Mouse (Mus musculus): ENCODE data around the gene Pear1.

Gene Pear1

DNA sequence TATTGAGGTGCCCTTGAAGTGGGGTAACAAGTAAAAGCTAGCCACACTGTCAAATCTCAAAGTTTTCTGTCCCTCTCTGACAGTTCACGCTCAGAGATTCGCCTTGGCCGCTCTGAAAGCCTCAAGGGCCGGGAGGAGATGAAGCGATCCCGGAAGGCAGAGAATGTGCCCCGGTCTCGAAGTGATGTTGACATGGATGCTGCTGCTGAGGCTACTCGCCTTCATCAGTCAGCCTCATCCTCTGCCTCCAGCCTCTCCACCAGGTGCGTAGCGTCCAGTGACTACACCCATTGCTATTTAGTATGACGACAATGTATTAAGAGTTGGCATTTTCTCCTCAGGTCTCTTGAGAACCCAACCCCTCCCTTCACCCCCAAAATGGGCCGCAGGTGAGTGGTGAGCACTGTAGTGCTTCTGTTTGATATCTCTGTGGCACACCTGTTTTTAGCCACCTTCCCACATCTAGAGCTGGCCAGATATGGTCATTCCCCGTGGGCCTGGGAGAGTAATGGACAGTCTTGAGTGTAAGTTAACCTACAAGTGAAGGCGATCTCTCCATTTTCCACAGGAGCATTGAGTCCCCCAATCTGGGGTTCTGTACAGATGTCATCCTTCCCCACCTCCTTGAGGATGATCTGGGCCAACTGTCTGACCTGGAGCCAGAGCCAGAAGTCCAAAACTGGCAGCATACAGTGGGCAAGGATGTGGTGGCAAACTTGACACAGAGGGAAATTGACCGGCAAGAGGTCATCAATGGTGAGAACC is 98.5 kb downstream of the Pear1 start:
- DNase-seq = no peak

DNA sequence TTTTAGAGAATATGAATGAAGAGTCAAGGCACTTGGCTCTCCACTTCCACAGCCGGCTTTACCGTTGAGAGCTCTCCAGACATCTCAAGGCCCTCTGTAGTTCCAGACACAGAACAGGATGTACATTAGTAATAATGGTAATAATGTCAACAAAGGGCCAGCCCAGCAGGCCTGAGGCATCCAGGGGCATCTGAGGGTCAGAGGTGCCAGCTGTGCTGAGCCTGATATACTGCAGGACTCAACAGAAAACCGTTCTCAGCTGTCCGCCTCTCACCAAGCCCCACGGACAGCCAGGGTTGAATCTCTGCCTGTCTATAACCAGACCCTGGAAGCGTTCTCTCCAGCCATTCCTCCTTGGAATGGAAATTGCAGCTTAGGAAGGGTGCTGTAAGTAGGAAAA is 99.5 kb downstream of the Pear1 start:
- no peak for DNase-seq

DNA sequence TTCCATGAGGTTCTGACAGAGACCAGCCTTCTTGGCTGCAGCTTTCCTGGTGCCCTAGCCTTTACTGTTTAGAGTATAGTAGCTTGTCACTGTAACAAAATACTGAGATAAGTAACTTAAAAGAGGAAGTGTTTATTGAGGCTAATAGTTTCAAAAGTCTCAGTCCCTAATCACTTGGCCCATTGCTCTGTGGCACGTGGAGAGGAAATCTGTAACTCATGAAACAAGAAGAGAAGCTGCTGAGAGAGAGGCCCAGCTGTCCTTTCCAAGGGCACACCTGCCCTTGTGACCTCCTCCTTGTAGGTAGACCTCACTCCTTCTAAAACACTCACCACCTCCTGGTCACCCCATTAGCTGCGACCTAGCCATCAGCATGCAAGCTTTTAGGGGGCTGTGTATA is 105.6 kb downstream of the Pear1 start:
- DNase-seq = no peak

All from cerebellum, postnatal 25 days (tissue).